Mouse (Mus musculus) CH12.LX (cell line): ENCODE measurements at regions not wholly inside any gene's neighbourhood (a gene's known extent, or its start where the extent isn't known, plus 50 kb on each side); places are given as distances from the start of the nearest gene placed in this dataset.

Experiments used
- CTCF ChIP-seq, 2 experiments: IDR thresholded peaks in 1 of 2; conservative IDR thresholded peaks in 1 of 2; 2 replicates each; pipeline ENCODE4 v1.5.1; 2011 to 2012; ENCODE audit warnings: low read depth in 2 of 2, low read length in 2 of 2, improper control_type of control experiment in 1 of 2, inconsistent platforms in 1 of 2, mild to moderate bottlenecking in 1 of 2, moderate library complexity in 1 of 2
- ELF1 ChIP-seq: IDR thresholded peaks from 2 replicates; pipeline ENCODE4 v1.6.1; 2014; ENCODE audit warnings: low read depth, mild to moderate bottlenecking, inconsistent platforms, low read length, improper control_type of control experiment
- KAT2A ChIP-seq: IDR thresholded peaks from 2 replicates; pipeline ENCODE4 v1.6.1; 2012; ENCODE audit warnings: low read length, improper control_type of control experiment, inconsistent platforms; ENCODE audit not compliant: insufficient replicate concordance
- MAX ChIP-seq: IDR thresholded peaks from 2 replicates; pipeline ENCODE4 v1.6.1; 2011; ENCODE audit warnings: low read length, improper control_type of control experiment
- MAZ ChIP-seq: IDR thresholded peaks from 2 replicates; pipeline ENCODE4 v1.6.1; 2012; ENCODE audit warnings: low read depth, mild to moderate bottlenecking, inconsistent platforms, low read length, improper control_type of control experiment, moderate library complexity
- MXI1 ChIP-seq: IDR thresholded peaks from 2 replicates; pipeline ENCODE4 v1.6.1; 2011; ENCODE audit warnings: mild to moderate bottlenecking, low read depth, low read length, improper control_type of control experiment
- MYC ChIP-seq: IDR thresholded peaks from 2 replicates; pipeline ENCODE4 v1.6.1; 2011; ENCODE audit warnings: low read depth, mild to moderate bottlenecking, improper control_type of control experiment, low read length
- NELFE ChIP-seq: IDR thresholded peaks from 2 replicates; pipeline ENCODE4 v1.6.1; 2011; ENCODE audit warnings: low read depth, low read length, improper control_type of control experiment
- POLR2A ChIP-seq: IDR thresholded peaks from 2 replicates; pipeline ENCODE4 v1.6.1; 2011; ENCODE audit warnings: low read depth, mild to moderate bottlenecking, improper control_type of control experiment, low read length
- RAD21 ChIP-seq: IDR thresholded peaks from 2 replicates; pipeline ENCODE4 v1.6.1; 2011; ENCODE audit warnings: low read depth, mild to moderate bottlenecking, low read length, improper control_type of control experiment, moderate library complexity
- TCF12 ChIP-seq: IDR thresholded peaks from 2 replicates; pipeline ENCODE4 v1.6.1; 2014; ENCODE audit warnings: low read depth, mild to moderate bottlenecking, inconsistent platforms, low read length, improper control_type of control experiment
- UBTF ChIP-seq: IDR thresholded peaks from 2 replicates; pipeline ENCODE4 v1.6.1; 2012; ENCODE audit warnings: low read depth, mild to moderate bottlenecking, inconsistent platforms, low read length, improper control_type of control experiment, moderate library complexity
- USF2 ChIP-seq: conservative IDR thresholded peaks from 2 replicates; pipeline ENCODE4 v1.6.1; 2011; ENCODE audit warnings: low read depth, low read length, improper control_type of control experiment
- ZNF384 ChIP-seq: IDR thresholded peaks from 2 replicates; pipeline ENCODE4 v1.6.1; 2012; ENCODE audit warnings: low read depth, low read length, improper control_type of control experiment, inconsistent platforms

DNA sequence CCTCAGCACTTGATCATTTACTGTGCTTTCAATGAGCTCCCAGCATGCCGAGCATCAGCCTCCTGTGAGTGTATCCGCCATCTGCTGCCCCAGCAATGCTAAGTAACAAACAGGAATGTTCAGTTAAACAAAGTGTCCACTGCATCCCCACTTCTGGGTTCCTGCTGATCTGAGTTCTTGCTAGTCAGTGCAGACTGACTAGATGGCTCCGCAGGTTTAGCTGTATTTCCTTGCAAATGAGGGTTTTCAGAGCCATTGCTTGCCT, 91.3 kb upstream of the Irs2 start:
- TF ChIP-seq NELFE (no peak), POLR2A (no peak), MXI1 (no peak), CTCF (conservative IDR thresholded peaks at IDR 0.05 in 1 of 2, IDR thresholded peaks at IDR 0.05 in 1 of 2; ENCODE audit: low read depth in 2 of 2, low read length in 2 of 2) (no peak), MAX (no peak), MAZ (no peak), RAD21 (no peak), UBTF (no peak), TCF12 (no peak), ELF1 (no peak), ZNF384 (no peak), MYC (no peak), KAT2A (no peak), USF2 (no peak)
